Mouse (Mus musculus): Measurements from ENCODE around the gene Epx. TPM values are rescaled to one million over a fixed set of nuclear protein-coding genes. Genes with fewer than 3 reads are reported as not detected.

The Epx gene
- polyA plus RNA-seq, 1 experiment from 2014 or later, result 6.2 TPM

GRCm38 (mm10) chr11:87853597-87853954 lies 21.8 kb downstream of the Epx start:
- no peak; the same call in 1 of the 2 replicates for ATAC-seq (replicated peaks; ENCODE audit: low FRiP score)
- H3K27ac ChIP-seq (ENCODE audit: low read depth, low read length), result no peak overlapping the region

GRCm38 (mm10) chr11:87852690-87853596 lies 22.4 kb downstream of the Epx start, which contains the start of gene Mks1:
Mks1 (plus strand) TSS chr11:87853215.
- ATAC-seq (replicated peaks; ENCODE audit: low FRiP score) (peak; percentile 90), DNase-seq (ENCODE audit: low spot score) (peak; percentile 89)
- Histone ChIP-seq H3K4me3 (ENCODE audit: low read depth, low read length) (peak within 1 kb of the TSS; percentile 61), H3K4me1 (replicated peaks; ENCODE audit: control insufficient read depth, insufficient read depth, low read length) (peaks cover 4% of the 10 kb centered on the region), H3K9me3 (ENCODE audit: control insufficient read depth, low read length) (no peaks in the 10 kb centered on the region), H3K9ac (ENCODE audit: low read depth, low read length) (peak within 1 kb of the TSS; percentile 65), H3K27me3 (replicated peaks; ENCODE audit: control insufficient read depth, insufficient read depth, low read length) (no peaks in the 10 kb centered on the region), H3K36me3 (ENCODE audit: control insufficient read depth, insufficient read depth, low read length) (no peaks in the 10 kb centered on the region; the same call in 1 of the 2 replicates), H3K4me2 (peak within 1 kb of the TSS; percentile 80), H3K27ac (ENCODE audit: low read depth, low read length) (0 out of 2 replicates have a peak within 1 kb of the TSS, but pooled peaks have one; percentile 8)
- 4% methylated on average over 40 of the region's 40 CpGs for WGBS

More at GRCm38 (mm10) chr11:87853597-87853954, 21.8 kb downstream of the Epx start:
- peaks cover 4% of the 10 kb centered on the region for H3K4me1 ChIP-seq (replicated peaks; ENCODE audit: control insufficient read depth, insufficient read depth, low read length)
- peak overlapping the region; percentile 61 for H3K4me3 ChIP-seq (ENCODE audit: low read depth, low read length)
- DNase-seq (ENCODE audit: low spot score), result no peak
- peak overlapping the region; percentile 80 for H3K4me2 ChIP-seq
- 43% methylated on average over 8 of the region's 8 CpGs for WGBS
- H3K27me3 ChIP-seq (replicated peaks; ENCODE audit: control insufficient read depth, insufficient read depth, low read length), result no peaks in the 10 kb centered on the region
- H3K9ac ChIP-seq (ENCODE audit: low read depth, low read length), result peak overlapping the region; percentile 65
- H3K9me3 ChIP-seq (ENCODE audit: control insufficient read depth, low read length), result no peaks in the 10 kb centered on the region
- H3K36me3 ChIP-seq (ENCODE audit: control insufficient read depth, insufficient read depth, low read length), result no peaks in the 10 kb centered on the region; the same call in 1 of the 2 replicates

- WGBS, result 68% methylated on average over 6 of the region's 6 CpGs
- H3K4me1 ChIP-seq (replicated peaks; ENCODE audit: control insufficient read depth, insufficient read depth, low read length), result no peaks in the 10 kb centered on the region
- H3K27ac ChIP-seq (ENCODE audit: low read depth, low read length), result no peak overlapping the region
- H3K36me3 ChIP-seq (ENCODE audit: control insufficient read depth, insufficient read depth, low read length), result no peaks in the 10 kb centered on the region
- H3K9ac ChIP-seq (ENCODE audit: low read depth, low read length), result no peak overlapping the region
- no peaks in the 10 kb centered on the region for H3K27me3 ChIP-seq (replicated peaks; ENCODE audit: control insufficient read depth, insufficient read depth, low read length)
- no peak for ATAC-seq (replicated peaks; ENCODE audit: low FRiP score)
- DNase-seq (ENCODE audit: low spot score), result no peak
- H3K9me3 ChIP-seq (ENCODE audit: control insufficient read depth, low read length), result no peaks in the 10 kb centered on the region
- no peak overlapping the region for H3K4me3 ChIP-seq (ENCODE audit: low read depth, low read length)
- H3K4me2 ChIP-seq, result no peak overlapping the region
These were observed 27.5 kb downstream of the Epx start for GRCm38 (mm10) chr11:87847884-87848283.

GRCm38 (mm10) chr11:87846968-87847600 lies 28.3 kb downstream of the Epx start:
- no peak for ATAC-seq (replicated peaks; ENCODE audit: low FRiP score)
- no peak overlapping the region for H3K27ac ChIP-seq (ENCODE audit: low read depth, low read length)

GRCm38 (mm10) chr11:87841436-87841835 lies 33.9 kb downstream of the Epx start:
- Histone ChIP-seq H3K9ac (ENCODE audit: low read depth, low read length) (no peak overlapping the region), H3K27ac (ENCODE audit: low read depth, low read length) (no peak overlapping the region), H3K4me1 (replicated peaks; ENCODE audit: control insufficient read depth, insufficient read depth, low read length) (no peaks in the 10 kb centered on the region), H3K4me2 (no peak overlapping the region), H3K9me3 (ENCODE audit: control insufficient read depth, low read length) (no peaks in the 10 kb centered on the region), H3K27me3 (replicated peaks; ENCODE audit: control insufficient read depth, insufficient read depth, low read length) (no peaks in the 10 kb centered on the region), H3K4me3 (ENCODE audit: low read depth, low read length) (no peak overlapping the region), H3K36me3 (ENCODE audit: control insufficient read depth, insufficient read depth, low read length) (no peaks in the 10 kb centered on the region)
- WGBS, result 78% methylated on average over 3 of the region's 3 CpGs
- ATAC-seq (replicated peaks; ENCODE audit: low FRiP score) (no peak), DNase-seq (ENCODE audit: low spot score) (no peak)

More at GRCm38 (mm10) chr11:87846968-87847600, 28.3 kb downstream of the Epx start:
- Histone ChIP-seq H3K27me3 (replicated peaks; ENCODE audit: control insufficient read depth, insufficient read depth, low read length) (no peaks in the 10 kb centered on the region), H3K9ac (ENCODE audit: low read depth, low read length) (no peak overlapping the region), H3K9me3 (ENCODE audit: control insufficient read depth, low read length) (no peaks in the 10 kb centered on the region), H3K4me1 (replicated peaks; ENCODE audit: control insufficient read depth, insufficient read depth, low read length) (no peaks in the 10 kb centered on the region), H3K4me2 (no peak overlapping the region), H3K4me3 (ENCODE audit: low read depth, low read length) (no peak overlapping the region), H3K36me3 (ENCODE audit: control insufficient read depth, insufficient read depth, low read length) (no peaks in the 10 kb centered on the region)
- DNase-seq (ENCODE audit: low spot score), result no peak
- WGBS, result 79% methylated on average over 12 of the region's 12 CpGs

- no peaks in the 10 kb centered on the region for H3K36me3 ChIP-seq (ENCODE audit: control insufficient read depth, insufficient read depth, low read length)
These were observed 34.7 kb downstream of the Epx start for GRCm38 (mm10) chr11:87840676-87841075.

GRCm38 (mm10) chr11:87828239-87828900 lies 47.0 kb downstream of the Epx start, which contains the start of gene Lpo:
Lpo (minus strand) TSS chr11:87828289.
- Histone ChIP-seq H3K27ac (ENCODE audit: low read depth, low read length) (no peak within 1 kb of the TSS), H3K36me3 (ENCODE audit: control insufficient read depth, insufficient read depth, low read length) (no peaks in the 10 kb centered on the region), H3K27me3 (replicated peaks; ENCODE audit: control insufficient read depth, insufficient read depth, low read length) (no peaks in the 10 kb centered on the region; the same call in 1 of the 2 replicates), H3K9me3 (ENCODE audit: control insufficient read depth, low read length) (no peaks in the 10 kb centered on the region), H3K4me1 (replicated peaks; ENCODE audit: control insufficient read depth, insufficient read depth, low read length) (no peaks in the 10 kb centered on the region), H3K4me3 (ENCODE audit: low read depth, low read length) (no peak within 1 kb of the TSS), H3K4me2 (no peak within 1 kb of the TSS), H3K9ac (ENCODE audit: low read depth, low read length) (no peak within 1 kb of the TSS)
- WGBS, result 76% methylated on average over 10 of the region's 10 CpGs
- DNase-seq (ENCODE audit: low spot score) (no peak), ATAC-seq (replicated peaks; ENCODE audit: low FRiP score) (no peak)

More at GRCm38 (mm10) chr11:87840676-87841075, 34.7 kb downstream of the Epx start:
- no peaks in the 10 kb centered on the region; the same call in 1 of the 2 replicates for H3K27me3 ChIP-seq (replicated peaks; ENCODE audit: control insufficient read depth, insufficient read depth, low read length)
- no peak overlapping the region for H3K27ac ChIP-seq (ENCODE audit: low read depth, low read length)
- H3K4me2 ChIP-seq, result no peak overlapping the region
- ATAC-seq (replicated peaks; ENCODE audit: low FRiP score), result no peak
- no peaks in the 10 kb centered on the region for H3K9me3 ChIP-seq (ENCODE audit: control insufficient read depth, low read length)
- H3K9ac ChIP-seq (ENCODE audit: low read depth, low read length), result no peak overlapping the region
- no peaks in the 10 kb centered on the region for H3K4me1 ChIP-seq (replicated peaks; ENCODE audit: control insufficient read depth, insufficient read depth, low read length)
- DNase-seq (ENCODE audit: low spot score), result no peak
- no peak overlapping the region for H3K4me3 ChIP-seq (ENCODE audit: low read depth, low read length)
- 81% methylated on average over 8 of the region's 8 CpGs for WGBS

GRCm38 (mm10) chr11:87821502-87821901 lies 53.8 kb downstream of the Epx start:
- no peak for ATAC-seq (replicated peaks; ENCODE audit: low FRiP score)
- peaks cover 6% of the 10 kb centered on the region; the same call in 1 of the 2 replicates for H3K27me3 ChIP-seq (replicated peaks; ENCODE audit: control insufficient read depth, insufficient read depth, low read length)
- H3K9me3 ChIP-seq (ENCODE audit: control insufficient read depth, low read length), result no peaks in the 10 kb centered on the region
- no peak overlapping the region for H3K4me2 ChIP-seq
- no peak overlapping the region for H3K9ac ChIP-seq (ENCODE audit: low read depth, low read length)
- DNase-seq (ENCODE audit: low spot score), result no peak
- no peak overlapping the region for H3K4me3 ChIP-seq (ENCODE audit: low read depth, low read length)
- H3K36me3 ChIP-seq (ENCODE audit: control insufficient read depth, insufficient read depth, low read length), result no peaks in the 10 kb centered on the region
- H3K4me1 ChIP-seq (replicated peaks; ENCODE audit: control insufficient read depth, insufficient read depth, low read length), result peaks cover 5% of the 10 kb centered on the region; the same call in 1 of the 2 replicates
- WGBS, result 59% methylated on average over 5 of the region's 5 CpGs
- H3K27ac ChIP-seq (ENCODE audit: low read depth, low read length), result no peak overlapping the region

Data from liver, embryonic 11.5 days (tissue).